Mouse (Mus musculus): Measurements from ENCODE around the gene Shisa5. TPM values are rescaled to one million over a fixed set of nuclear protein-coding genes. Genes with fewer than 3 reads are reported as not detected.

Shisa5 gene
- polyA plus RNA-seq, 1 experiment from 2014 or later: 85.8 TPM

DNA sequence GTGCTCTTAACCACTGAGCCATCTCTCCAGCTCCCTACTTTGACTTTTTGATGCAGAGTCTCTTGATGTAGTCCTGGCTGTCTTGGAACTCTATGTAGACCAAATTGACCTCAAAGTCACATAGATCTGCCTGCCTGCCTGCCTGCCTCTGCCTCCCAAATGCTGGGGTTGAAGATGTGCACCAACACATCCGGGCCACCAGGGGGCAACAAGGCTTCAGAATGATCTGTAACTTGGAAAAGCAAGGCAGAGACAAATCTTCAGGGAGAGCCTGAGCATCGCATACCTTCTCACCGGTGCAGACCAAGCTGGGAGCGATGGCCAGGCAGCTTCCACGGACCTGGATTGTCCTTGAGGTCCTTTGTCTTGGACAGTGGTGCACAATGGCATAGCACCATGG is 7.9 kb downstream of the Shisa5 start:
- no peaks in the 10 kb centered on the region for H3K27me3 ChIP-seq (replicated peaks; ENCODE audit: control insufficient read depth, insufficient read depth, low read length)
- peaks cover 9% of the 10 kb centered on the region; the same call in 1 of the 2 replicates for H3K36me3 ChIP-seq (ENCODE audit: control insufficient read depth, insufficient read depth, low read length)
- 38% methylated on average over 5 of the region's 5 CpGs for WGBS
- no peak overlapping the region for H3K4me2 ChIP-seq (ENCODE audit: low read length)
- H3K9me3 ChIP-seq (ENCODE audit: control insufficient read depth, low read length): no peaks in the 10 kb centered on the region
- no peak overlapping the region for H3K27ac ChIP-seq (ENCODE audit: low read depth)
- H3K4me3 ChIP-seq (ENCODE audit: low read depth, low read length): no peak overlapping the region
- ATAC-seq (replicated peaks; ENCODE audit: low FRiP score, low TSS enrichment, low read depth): no peak
- H3K4me1 ChIP-seq (replicated peaks; ENCODE audit: control insufficient read depth, insufficient read depth, low read length): no peaks in the 10 kb centered on the region
- no peak for DNase-seq (ENCODE audit: low spot score)
- no peak overlapping the region for H3K9ac ChIP-seq (ENCODE audit: low read length)

DNA sequence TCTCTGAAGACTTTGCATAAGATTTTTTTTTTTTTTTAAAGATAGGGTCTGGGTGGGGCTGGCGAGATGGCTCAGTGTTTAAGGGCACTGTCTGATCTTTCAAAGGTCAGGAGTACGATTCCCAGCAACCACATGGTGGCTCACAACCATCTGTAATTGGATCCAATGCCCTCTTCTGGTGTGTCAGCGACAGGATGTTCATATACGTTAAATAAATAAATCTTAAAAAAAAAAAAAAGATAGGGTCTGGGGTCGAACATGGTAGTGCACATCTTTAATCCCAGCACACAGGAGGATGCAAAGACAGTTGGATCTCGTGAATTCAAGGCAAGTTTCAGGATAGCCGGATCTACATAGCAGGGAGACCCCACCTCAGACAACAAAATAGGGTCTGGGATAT is 11.0 kb downstream of the Shisa5 start:
- ATAC-seq (replicated peaks; ENCODE audit: low FRiP score, low TSS enrichment, low read depth) (no peak), DNase-seq (ENCODE audit: low spot score) (no peak)
- Histone ChIP-seq H3K27ac (ENCODE audit: low read depth) (no peak overlapping the region), H3K27me3 (replicated peaks; ENCODE audit: control insufficient read depth, insufficient read depth, low read length) (no peaks in the 10 kb centered on the region), H3K4me3 (ENCODE audit: low read depth, low read length) (no peak overlapping the region), H3K4me2 (ENCODE audit: low read length) (no peak overlapping the region), H3K36me3 (ENCODE audit: control insufficient read depth, insufficient read depth, low read length) (peaks cover 18% of the 10 kb centered on the region), H3K9me3 (ENCODE audit: control insufficient read depth, low read length) (no peaks in the 10 kb centered on the region), H3K9ac (ENCODE audit: low read length) (no peak overlapping the region), H3K4me1 (replicated peaks; ENCODE audit: control insufficient read depth, insufficient read depth, low read length) (no peaks in the 10 kb centered on the region)
- 67% methylated on average over 7 of the region's 7 CpGs for WGBS

DNA sequence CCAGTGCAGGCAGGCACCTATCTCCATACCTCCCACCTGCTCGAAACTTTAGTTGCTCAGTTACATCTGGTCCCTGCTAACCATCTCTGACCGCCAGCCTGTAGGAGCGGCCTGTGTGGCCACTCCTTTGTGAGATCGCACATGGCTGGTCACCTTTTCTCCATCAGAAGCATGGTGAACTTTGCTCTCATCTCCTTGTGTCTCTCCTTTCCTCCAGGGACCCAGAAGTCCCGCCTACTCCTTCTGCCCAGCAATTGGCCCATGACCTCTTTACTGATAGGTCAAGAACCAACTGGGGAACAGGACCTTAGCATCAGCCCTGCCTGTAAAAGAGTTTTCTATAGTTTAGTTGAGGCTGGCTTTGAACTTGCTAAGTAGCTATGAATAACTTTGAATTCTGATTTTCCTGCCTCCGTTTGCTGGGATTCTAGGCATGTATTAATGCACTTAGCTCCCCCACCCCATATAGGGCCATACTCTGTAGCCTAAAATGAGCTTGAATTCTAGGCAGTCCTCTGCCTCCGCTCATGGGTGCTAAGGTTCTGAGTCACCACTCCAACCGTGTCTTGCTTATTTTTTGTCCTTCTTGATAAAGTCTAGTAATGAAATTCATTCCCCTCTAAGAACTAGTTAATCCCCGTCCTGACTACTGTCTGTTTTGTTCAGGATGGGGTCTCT is 11.8 kb downstream of the Shisa5 start:
- Histone ChIP-seq H3K27me3 (replicated peaks; ENCODE audit: control insufficient read depth, insufficient read depth, low read length) (no peaks in the 10 kb centered on the region), H3K4me1 (replicated peaks; ENCODE audit: control insufficient read depth, insufficient read depth, low read length) (peaks cover 3% of the 10 kb centered on the region; the same call in 1 of the 2 replicates), H3K36me3 (ENCODE audit: control insufficient read depth, insufficient read depth, low read length) (peaks cover 18% of the 10 kb centered on the region), H3K27ac (ENCODE audit: low read depth) (no peak overlapping the region), H3K9me3 (ENCODE audit: control insufficient read depth, low read length) (no peaks in the 10 kb centered on the region), H3K4me2 (ENCODE audit: low read length) (no peak overlapping the region), H3K4me3 (ENCODE audit: low read depth, low read length) (no peak overlapping the region), H3K9ac (ENCODE audit: low read length) (no peak overlapping the region)
- 82% methylated on average over 9 of the region's 9 CpGs for WGBS
- DNase-seq (ENCODE audit: low spot score) (no peak), ATAC-seq (replicated peaks; ENCODE audit: low FRiP score, low TSS enrichment, low read depth) (no peak)

DNA sequence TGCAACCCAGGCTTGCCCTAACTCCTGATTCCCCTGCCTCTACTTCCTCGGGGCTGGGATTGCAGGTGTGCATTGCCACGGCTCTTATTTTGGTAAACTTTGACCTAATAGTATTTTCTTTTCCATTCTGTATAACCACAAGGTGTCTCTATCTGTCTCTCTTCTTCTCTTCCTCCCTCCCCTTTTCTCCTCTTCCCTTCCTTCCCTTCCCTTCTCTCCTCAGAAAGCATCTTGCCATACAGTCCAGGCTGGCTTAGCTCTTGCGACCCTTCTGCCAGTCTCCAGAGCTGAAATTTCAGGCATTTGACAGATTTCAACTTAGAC is 12.3 kb downstream of the Shisa5 start:
- no peak overlapping the region for H3K4me3 ChIP-seq (ENCODE audit: low read depth, low read length)
- WGBS: 81% methylated on average over 3 of the region's 3 CpGs
- H3K27ac ChIP-seq (ENCODE audit: low read depth): no peak overlapping the region
- peaks cover 18% of the 10 kb centered on the region for H3K36me3 ChIP-seq (ENCODE audit: control insufficient read depth, insufficient read depth, low read length)
- no peaks in the 10 kb centered on the region for H3K9me3 ChIP-seq (ENCODE audit: control insufficient read depth, low read length)
- no peak overlapping the region for H3K4me2 ChIP-seq (ENCODE audit: low read length)
- DNase-seq (ENCODE audit: low spot score): no peak
- H3K9ac ChIP-seq (ENCODE audit: low read length): no peak overlapping the region
- no peak for ATAC-seq (replicated peaks; ENCODE audit: low FRiP score, low TSS enrichment, low read depth)
- peaks cover 7% of the 10 kb centered on the region for H3K4me1 ChIP-seq (replicated peaks; ENCODE audit: control insufficient read depth, insufficient read depth, low read length)
- no peaks in the 10 kb centered on the region for H3K27me3 ChIP-seq (replicated peaks; ENCODE audit: control insufficient read depth, insufficient read depth, low read length)

DNA sequence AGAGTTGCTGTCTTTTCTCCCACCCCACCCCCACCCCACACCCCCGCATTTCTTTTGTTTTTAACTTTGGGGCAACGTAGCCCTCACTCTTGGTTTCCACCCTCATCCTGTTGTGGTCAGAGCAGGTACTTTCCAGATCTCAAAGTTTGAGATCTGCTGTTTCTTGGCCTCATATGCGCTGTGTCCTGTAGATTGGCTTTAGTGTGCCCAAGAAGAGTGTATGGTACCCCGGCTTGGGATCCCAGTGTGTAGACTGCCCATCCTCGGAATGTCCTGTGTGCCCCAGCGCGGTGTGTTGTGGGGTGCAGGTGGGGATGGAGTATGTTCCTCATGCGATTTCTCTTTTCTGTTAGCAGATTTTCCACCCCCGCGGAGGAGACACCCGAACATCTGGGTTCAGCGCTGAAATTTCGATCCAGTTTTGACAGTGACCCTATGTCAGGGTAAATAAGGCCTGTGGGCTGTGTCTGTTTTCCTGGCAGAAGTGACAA is 12.7 kb downstream of the Shisa5 start:
- no peak for DNase-seq (ENCODE audit: low spot score)
- Histone ChIP-seq H3K9ac (ENCODE audit: low read length) (no peak overlapping the region), H3K27ac (ENCODE audit: low read depth) (no peak overlapping the region), H3K9me3 (ENCODE audit: control insufficient read depth, low read length) (no peaks in the 10 kb centered on the region), H3K4me3 (ENCODE audit: low read depth, low read length) (no peak overlapping the region), H3K36me3 (ENCODE audit: control insufficient read depth, insufficient read depth, low read length) (peaks cover 20% of the 10 kb centered on the region), H3K27me3 (replicated peaks; ENCODE audit: control insufficient read depth, insufficient read depth, low read length) (no peaks in the 10 kb centered on the region), H3K4me2 (ENCODE audit: low read length) (no peak overlapping the region), H3K4me1 (replicated peaks; ENCODE audit: control insufficient read depth, insufficient read depth, low read length) (peaks cover 7% of the 10 kb centered on the region)
- WGBS: 90% methylated on average over 13 of the region's 13 CpGs
- ATAC-seq (replicated peaks; ENCODE audit: low FRiP score, low TSS enrichment, low read depth): no peak

DNA sequence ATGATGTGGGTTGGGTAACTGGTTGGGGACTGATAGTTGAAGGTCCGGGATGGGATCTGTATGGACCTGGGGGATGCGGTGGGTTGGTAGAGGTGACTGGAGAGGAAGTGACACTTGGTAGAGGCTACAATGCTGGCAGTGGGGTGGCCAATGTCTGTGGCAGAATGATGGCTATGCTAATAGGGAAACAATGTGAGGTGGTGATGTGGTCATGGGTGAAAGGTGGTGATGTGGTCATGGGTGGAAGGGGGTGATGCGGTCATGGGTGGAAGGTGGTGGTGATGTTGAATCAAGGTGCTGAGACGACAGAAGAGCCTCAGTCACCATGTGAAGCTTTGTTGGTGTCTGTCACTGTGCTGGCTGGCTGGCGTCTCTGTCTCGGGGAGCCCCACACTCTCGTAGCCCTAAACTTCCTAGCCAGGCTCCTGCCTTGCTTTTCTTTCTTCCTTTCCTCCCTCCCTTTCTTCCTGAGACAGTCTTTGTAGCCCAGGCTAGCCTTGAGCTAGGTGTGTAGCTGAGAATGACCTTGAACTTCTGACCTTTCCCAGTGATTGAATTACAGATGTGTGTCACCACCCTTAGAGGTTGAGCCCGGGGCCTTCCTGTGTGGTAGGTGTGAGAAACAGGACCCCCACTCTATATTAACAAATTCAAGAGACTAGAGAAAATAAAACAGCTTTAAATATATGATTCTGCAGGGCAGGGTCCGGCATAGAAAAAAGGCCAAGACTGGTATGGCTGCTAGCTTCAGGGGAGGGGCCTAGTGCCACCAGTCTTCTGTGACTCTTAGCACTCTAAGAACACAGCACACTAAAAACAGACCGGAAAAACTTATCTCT is 13.5 kb downstream of the Shisa5 start:
- Histone ChIP-seq H3K9ac (ENCODE audit: low read length) (no peak overlapping the region), H3K4me2 (ENCODE audit: low read length) (no peak overlapping the region), H3K36me3 (ENCODE audit: control insufficient read depth, insufficient read depth, low read length) (peaks cover 29% of the 10 kb centered on the region), H3K4me3 (ENCODE audit: low read depth, low read length) (no peak overlapping the region), H3K27ac (ENCODE audit: low read depth) (no peak overlapping the region), H3K4me1 (replicated peaks; ENCODE audit: control insufficient read depth, insufficient read depth, low read length) (peaks cover 7% of the 10 kb centered on the region), H3K27me3 (replicated peaks; ENCODE audit: control insufficient read depth, insufficient read depth, low read length) (no peaks in the 10 kb centered on the region), H3K9me3 (ENCODE audit: control insufficient read depth, low read length) (no peaks in the 10 kb centered on the region)
- ATAC-seq (replicated peaks; ENCODE audit: low FRiP score, low TSS enrichment, low read depth): no peak
- DNase-seq (ENCODE audit: low spot score): no peak
- 89% methylated on average over 10 of the region's 10 CpGs for WGBS

DNA sequence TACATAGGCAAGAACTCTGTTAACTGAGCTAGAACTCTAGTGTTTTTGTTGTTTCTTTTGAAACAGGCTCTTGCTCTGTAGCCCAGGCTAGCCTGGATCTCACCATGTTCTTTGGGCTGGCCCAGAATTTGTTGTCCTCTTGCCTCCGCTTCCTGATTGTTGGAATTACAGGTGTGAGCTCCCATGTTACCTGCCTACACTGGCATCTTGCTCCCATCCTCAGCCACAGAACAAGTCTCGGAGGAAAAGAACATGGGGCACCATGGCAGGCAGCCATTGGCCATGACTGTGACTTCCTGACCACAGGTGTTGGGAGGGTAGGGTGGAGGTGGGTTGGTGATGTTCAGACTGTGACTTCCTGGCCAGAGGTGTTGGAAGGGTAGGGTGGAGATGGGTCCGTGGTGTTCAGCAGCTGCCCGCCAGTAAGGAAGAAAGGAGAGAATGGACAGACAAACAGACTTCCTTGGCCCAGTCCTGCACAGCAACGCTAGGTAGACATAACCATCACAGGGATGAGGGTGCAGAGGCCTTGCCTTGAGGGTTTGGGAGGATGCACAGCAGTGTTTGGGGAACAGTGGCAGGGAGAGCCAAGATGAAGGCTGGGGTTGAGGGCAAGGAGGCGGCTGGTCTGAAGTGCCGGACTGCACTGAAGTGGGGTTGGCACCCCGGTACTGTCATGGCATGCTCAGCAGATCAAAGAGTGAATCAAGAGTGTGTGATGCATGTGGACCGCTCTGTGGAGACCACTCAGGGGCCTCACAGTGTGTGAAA is 14.3 kb downstream of the Shisa5 start:
- no peaks in the 10 kb centered on the region for H3K9me3 ChIP-seq (ENCODE audit: control insufficient read depth, low read length)
- H3K4me3 ChIP-seq (ENCODE audit: low read depth, low read length): no peak overlapping the region
- WGBS: 89% methylated on average over 9 of the region's 9 CpGs
- peaks cover 7% of the 10 kb centered on the region for H3K4me1 ChIP-seq (replicated peaks; ENCODE audit: control insufficient read depth, insufficient read depth, low read length)
- no peak overlapping the region for H3K9ac ChIP-seq (ENCODE audit: low read length)
- H3K27me3 ChIP-seq (replicated peaks; ENCODE audit: control insufficient read depth, insufficient read depth, low read length): no peaks in the 10 kb centered on the region
- no peak for DNase-seq (ENCODE audit: low spot score)
- ATAC-seq (replicated peaks; ENCODE audit: low FRiP score, low TSS enrichment, low read depth): no peak
- H3K36me3 ChIP-seq (ENCODE audit: control insufficient read depth, insufficient read depth, low read length): peaks cover 37% of the 10 kb centered on the region
- H3K4me2 ChIP-seq (ENCODE audit: low read length): no peak overlapping the region
- no peak overlapping the region for H3K27ac ChIP-seq (ENCODE audit: low read depth)

DNA sequence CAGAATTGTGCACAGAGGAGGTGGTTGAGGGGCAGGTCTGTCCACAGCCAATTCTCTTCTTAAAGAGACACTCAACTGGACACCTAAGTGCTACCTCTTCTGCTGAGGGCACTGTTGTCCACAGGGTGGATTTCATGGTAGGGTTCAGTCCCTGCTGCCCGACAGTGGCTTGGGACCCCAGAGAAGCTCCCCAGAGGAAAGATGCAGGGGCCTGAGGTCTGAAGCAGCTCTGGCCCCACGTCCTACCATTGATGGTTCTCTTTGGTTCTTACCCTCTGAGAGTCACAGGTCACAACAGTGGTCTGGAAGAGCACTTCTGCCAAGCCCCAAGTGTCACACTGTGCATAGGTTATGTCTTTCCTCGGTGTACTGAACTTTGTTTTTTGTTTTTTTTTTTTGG is 15.0 kb downstream of the Shisa5 start:
- H3K36me3 ChIP-seq (ENCODE audit: control insufficient read depth, insufficient read depth, low read length): peaks cover 43% of the 10 kb centered on the region
- H3K4me3 ChIP-seq (ENCODE audit: low read depth, low read length): no peak overlapping the region
- no peaks in the 10 kb centered on the region for H3K27me3 ChIP-seq (replicated peaks; ENCODE audit: control insufficient read depth, insufficient read depth, low read length)
- no peak overlapping the region for H3K4me2 ChIP-seq (ENCODE audit: low read length)
- 81% methylated on average over 3 of the region's 3 CpGs for WGBS
- no peaks in the 10 kb centered on the region for H3K9me3 ChIP-seq (ENCODE audit: control insufficient read depth, low read length)
- H3K9ac ChIP-seq (ENCODE audit: low read length): no peak overlapping the region
- DNase-seq (ENCODE audit: low spot score) (no peak), ATAC-seq (replicated peaks; ENCODE audit: low FRiP score, low TSS enrichment, low read depth) (no peak)
- no peak overlapping the region for H3K27ac ChIP-seq (ENCODE audit: low read depth)
- peaks cover 7% of the 10 kb centered on the region for H3K4me1 ChIP-seq (replicated peaks; ENCODE audit: control insufficient read depth, insufficient read depth, low read length)

All from intestine, embryonic 14.5 days (tissue).